Mouse (Mus musculus) cerebellum, adult 2 months (tissue): Measurements from ENCODE around the gene Piga.

Experiments used
- CTCF ChIP-seq: fragments of 200-500 bp; IDR thresholded peaks from 2 replicates; pipeline ENCODE4 v1.5.1; 2011; ENCODE audit warnings: low read depth, mild to moderate bottlenecking, control low read depth, low read length, moderate library complexity, borderline replicate concordance; ENCODE audit not compliant: insufficient read depth
- POLR2A ChIP-seq: fragments of 200-500 bp; IDR thresholded peaks from 2 replicates; pipeline ENCODE4 v1.6.1; 2011; ENCODE audit warnings: low read length, control low read depth, borderline replicate concordance; ENCODE audit not compliant: insufficient read depth

GRCm38 (mm10) chrX:164419955-164420354, 368 bp downstream of the Piga start:
- no peak for TF ChIP-seq CTCF
- no peak for TF ChIP-seq POLR2A
